Mouse (Mus musculus) erythroblast, embryonic 14.5 days (primary cell): ENCODE data around the gene Kbtbd2. TPM values are rescaled to one million over a fixed set of nuclear protein-coding genes. Genes with fewer than 3 reads are reported as not detected.

ENCODE experiments used
- H3K27me3 ChIP-seq: 2 replicates; pipeline ENCODE4 v1.6.1; 2012; ENCODE audit warnings: inconsistent platforms; ENCODE audit not compliant: control insufficient read depth
- H3K36me3 ChIP-seq: 2 replicates; pipeline ENCODE4 v1.6.1; 2012; ENCODE audit warnings: mild to moderate bottlenecking, inconsistent platforms; ENCODE audit not compliant: control insufficient read depth
- H3K4me1 ChIP-seq: 2 replicates; pipeline ENCODE4 v1.6.1; 2012; ENCODE audit warnings: inconsistent platforms; ENCODE audit not compliant: control insufficient read depth
- H3K4me3 ChIP-seq: replicated peaks from 2 replicates; pipeline ENCODE3; 2012; ENCODE audit warnings: moderate library complexity, mild to moderate bottlenecking, inconsistent platforms
- H3K9me3 ChIP-seq: 2 replicates; pipeline ENCODE4 v1.6.1; 2012; ENCODE audit warnings: low read length, inconsistent platforms, mixed read lengths; ENCODE audit not compliant: control insufficient read depth
- GATA1 ChIP-seq: IDR thresholded peaks from 2 replicates; pipeline ENCODE4 v1.6.1; 2012; ENCODE audit warnings: low read length, inconsistent platforms, mixed read lengths
- TAL1 ChIP-seq: IDR thresholded peaks from 3 replicates; pipeline ENCODE4 v1.6.1; 2012; ENCODE audit warnings: low read length, inconsistent platforms, mixed read lengths
- polyA plus RNA-seq: library from polyadenylated mRNA; stranded (reverse); fragments of >175 nt; gene quantifications from 2 replicates; pipeline ENCODE4 v1.2.3, GENCODE M21; 2012

Kbtbd2 gene
- polyA plus RNA-seq, 1 experiment = 0.48 TPM

GRCm38 (mm10) chr6:56765265-56765664, 32.3 kb downstream of the Kbtbd2 start:
- TF ChIP-seq TAL1 = no peak
- no peak for TF ChIP-seq GATA1
- H3K36me3 ChIP-seq = peaks cover 15% of the 10 kb centered on the region
- no peak overlapping the region for H3K4me3 ChIP-seq
- no peaks in the 10 kb centered on the region for H3K4me1 ChIP-seq
- H3K9me3 ChIP-seq = no peaks in the 10 kb centered on the region
- H3K27me3 ChIP-seq = no peaks in the 10 kb centered on the region

GRCm38 (mm10) chr6:56759324-56759723, 38.3 kb downstream of the Kbtbd2 start:
- Histone ChIP-seq H3K27me3 (no peaks in the 10 kb centered on the region), H3K4me3 (no peak overlapping the region), H3K36me3 (peaks cover 52% of the 10 kb centered on the region), H3K4me1 (no peaks in the 10 kb centered on the region), H3K9me3 (no peaks in the 10 kb centered on the region)
- TF ChIP-seq GATA1 (no peak), TAL1 (no peak)

GRCm38 (mm10) chr6:56756117-56756516, 41.5 kb downstream of the Kbtbd2 start:
- Histone ChIP-seq H3K4me1 (no peaks in the 10 kb centered on the region), H3K4me3 (no peak overlapping the region), H3K36me3 (peaks cover 56% of the 10 kb centered on the region), H3K9me3 (no peaks in the 10 kb centered on the region), H3K27me3 (no peaks in the 10 kb centered on the region)
- TF ChIP-seq TAL1 = no peak
- no peak for TF ChIP-seq GATA1

- H3K9me3 ChIP-seq = no peaks in the 10 kb centered on the region
- H3K36me3 ChIP-seq = peaks cover 47% of the 10 kb centered on the region
Observed at GRCm38 (mm10) chr6:56753719-56754118, 43.9 kb downstream of the Kbtbd2 start.

GRCm38 (mm10) chr6:56745950-56746543, 51.6 kb downstream of the Kbtbd2 start:
- Histone ChIP-seq H3K36me3 (peaks cover 23% of the 10 kb centered on the region), H3K4me3 (no peak overlapping the region), H3K9me3 (no peaks in the 10 kb centered on the region), H3K4me1 (no peaks in the 10 kb centered on the region), H3K27me3 (no peaks in the 10 kb centered on the region)
- TF ChIP-seq TAL1 (no peak), GATA1 (no peak)

More at GRCm38 (mm10) chr6:56753719-56754118, 43.9 kb downstream of the Kbtbd2 start:
- H3K27me3 ChIP-seq = no peaks in the 10 kb centered on the region
- no peak for TF ChIP-seq TAL1
- TF ChIP-seq GATA1 = no peak
- no peaks in the 10 kb centered on the region for H3K4me1 ChIP-seq
- no peak overlapping the region for H3K4me3 ChIP-seq

GRCm38 (mm10) chr6:56732545-56732944, 65.1 kb downstream of the Kbtbd2 start:
- Histone ChIP-seq H3K9me3 (no peaks in the 10 kb centered on the region), H3K4me1 (no peaks in the 10 kb centered on the region), H3K27me3 (no peaks in the 10 kb centered on the region), H3K36me3 (peaks cover 61% of the 10 kb centered on the region), H3K4me3 (no peak overlapping the region)
- no peak for TF ChIP-seq TAL1
- TF ChIP-seq GATA1 = no peak

Other genes starting within 250 kb of the Kbtbd2 start
- gene Pde1c, start 228.7 kb downstream of the Kbtbd2 start, polyA plus RNA-seq = 0.01 TPM in 1 of 2 replicates, not detected in the other
- 0.08 TPM in 1 of 2 replicates, not detected in the other for gene Lsm5, start 93.1 kb downstream of the Kbtbd2 start, polyA plus RNA-seq
- gene Avl9, start 82.9 kb downstream of the Kbtbd2 start, polyA plus RNA-seq = 0.18 and 0.20 TPM in 2 replicates
- gene Fkbp9, start 34.2 kb upstream of the Kbtbd2 start, polyA plus RNA-seq = 0.04 and 0.05 TPM in 2 replicates
- gene Nt5c3, start 126.1 kb upstream of the Kbtbd2 start, polyA plus RNA-seq = 21.3 and 22.9 TPM in 2 replicates
- gene Vmn1r4, start 126.2 kb upstream of the Kbtbd2 start, polyA plus RNA-seq = 0.02 TPM in 1 of 2 replicates, not detected in the other
- gene Vmn1r5, start 172.5 kb upstream of the Kbtbd2 start, polyA plus RNA-seq = not detected in 2 replicates
- gene Vmn1r6, start 199.4 kb upstream of the Kbtbd2 start, polyA plus RNA-seq = 0.01 TPM in 1 of 2 replicates, not detected in the other
- gene Vmn1r7, start 227.5 kb upstream of the Kbtbd2 start, polyA plus RNA-seq = not detected in 2 replicates
- gene Vmn1r8, start 234.5 kb upstream of the Kbtbd2 start, polyA plus RNA-seq = not detected in 2 replicates